Mouse (Mus musculus) heart, postnatal 4 days (tissue): ENCODE results near the gene Snx9. TPM values are rescaled to one million over a fixed set of nuclear protein-coding genes. Genes with fewer than 3 reads are reported as not detected.
A peak's percentile ranks its signal among the peaks of the same experiment; 100 is the strongest.

Experiments used
- DNase-seq: peaks from one replicate; pipeline ENCODE4 v3.0.0; 2021
- total RNA-seq, 2 experiments: library from RNA; stranded (reverse); gene quantifications; 2 replicates each; pipeline ENCODE4 v1.2.3; 2021

Gene Snx9
- total RNA-seq = 10 to 100 TPM; 38.0 to 39.0 TPM

DNA sequence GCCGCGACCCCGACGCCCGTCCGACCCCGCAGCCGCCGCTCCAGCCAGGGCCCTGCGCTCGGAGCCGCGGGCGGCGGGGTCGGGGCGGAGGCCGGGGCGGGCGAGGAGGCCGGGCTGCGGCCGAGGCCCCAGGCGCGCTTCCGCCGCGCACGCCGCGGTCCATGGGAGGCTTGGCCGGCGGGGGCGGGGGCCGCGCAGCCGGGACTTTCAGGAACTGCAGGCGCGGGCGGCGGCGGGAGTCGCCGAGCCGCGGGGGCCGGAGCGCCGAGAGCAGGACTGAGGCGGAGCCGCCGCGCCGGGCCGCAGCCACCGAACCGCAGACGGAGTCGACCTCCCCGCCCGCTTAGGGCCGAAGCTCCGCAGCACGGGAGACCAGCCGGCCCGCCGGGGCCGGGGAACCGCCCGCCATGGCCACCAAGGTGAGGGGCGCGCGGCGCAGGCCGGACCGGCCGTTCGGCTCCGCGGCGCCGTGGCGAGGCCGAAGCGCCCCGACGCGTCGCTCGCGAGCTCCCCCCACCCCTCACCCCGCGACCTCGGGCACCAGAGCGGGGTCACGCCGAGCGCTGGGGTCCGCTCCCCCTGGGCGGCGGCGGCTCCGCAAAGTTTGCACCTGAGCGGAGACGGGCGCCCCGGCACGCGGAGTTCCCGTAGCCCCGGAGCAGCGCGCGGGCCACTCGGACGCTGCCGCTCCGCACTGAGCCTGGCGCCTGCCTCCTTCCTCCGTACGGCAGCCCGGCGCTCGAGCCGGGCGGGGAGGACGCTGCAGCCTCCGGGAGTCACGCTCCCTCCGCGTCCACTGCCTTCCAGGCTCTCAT, at the start of gene Snx9:
TSS of gene Snx9 (plus strand) at position 202 of the 815 bp plus-strand sequence.
- DNase-seq = peak; percentile 78

DNA sequence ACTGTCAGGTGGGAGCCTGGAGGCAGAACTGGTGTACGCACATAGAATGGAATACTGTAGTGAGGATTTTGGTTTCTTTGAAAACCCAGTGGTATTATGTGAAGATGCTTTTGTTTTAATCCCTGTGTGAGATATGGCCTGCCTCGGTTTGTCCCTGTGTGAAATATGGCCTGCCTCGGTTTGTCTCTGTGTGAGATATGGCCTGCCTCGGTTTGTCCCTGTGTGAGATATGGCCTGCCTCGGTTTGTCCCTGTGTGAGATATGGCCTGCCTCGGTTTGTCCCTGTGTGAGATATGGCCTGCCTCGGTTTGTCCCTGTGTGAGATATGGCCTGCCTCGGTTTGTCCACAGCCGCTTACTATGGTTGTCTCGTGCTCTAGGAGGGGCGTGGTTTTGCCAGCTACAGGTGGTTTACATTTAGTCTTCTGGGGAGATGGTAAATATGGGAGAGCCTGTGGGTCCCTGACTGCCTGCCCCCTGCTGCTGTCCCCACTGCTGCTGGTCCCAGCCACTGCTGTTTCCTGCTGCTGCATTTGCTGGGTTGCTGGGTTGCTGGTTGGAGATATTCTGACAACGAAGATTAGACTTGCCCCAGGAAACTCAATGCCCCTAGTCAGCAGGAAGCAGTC, 48.9 kb upstream of the Snx9 start:
- DNase-seq = no peak

DNA sequence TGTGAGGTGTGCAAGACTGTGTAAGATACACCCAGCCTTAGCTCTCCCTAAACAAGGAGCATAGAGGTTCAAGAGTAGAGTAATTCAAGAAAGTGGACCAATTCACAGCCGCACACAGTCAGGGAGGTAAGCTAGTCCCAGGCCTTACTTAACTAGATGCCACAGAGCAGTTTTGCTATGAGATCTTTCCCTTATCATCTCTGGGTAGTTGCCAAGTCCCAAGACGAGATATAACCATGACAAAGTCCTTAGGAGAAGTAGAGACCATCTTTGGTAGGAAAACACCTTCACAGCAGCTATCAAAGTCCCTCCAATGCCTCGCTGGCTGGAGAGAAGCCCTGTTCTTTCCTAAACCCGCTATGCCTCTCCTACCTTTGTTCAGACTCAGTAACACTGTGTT, 47.5 kb upstream of the Snx9 start:
- no peak for DNase-seq

DNA sequence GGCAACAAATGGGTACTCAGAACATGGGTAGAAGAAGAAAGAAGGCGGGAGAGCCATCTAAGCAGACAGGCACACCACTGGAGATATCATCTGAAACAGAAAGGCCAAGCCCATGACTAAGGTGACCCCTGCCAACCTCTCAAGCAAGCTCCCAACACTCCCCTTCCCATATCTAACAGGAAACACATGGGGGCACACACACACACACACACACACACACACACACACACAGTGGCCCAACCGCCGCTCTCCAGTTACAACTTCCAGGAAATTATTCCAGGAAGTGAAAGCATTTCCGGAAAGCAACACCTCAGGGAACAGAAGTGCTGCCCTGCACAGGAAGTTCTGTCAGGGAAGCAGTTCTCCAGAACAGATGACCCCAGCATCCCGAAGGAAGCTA, 46.9 kb upstream of the Snx9 start:
- peak; percentile 32 for DNase-seq

DNA sequence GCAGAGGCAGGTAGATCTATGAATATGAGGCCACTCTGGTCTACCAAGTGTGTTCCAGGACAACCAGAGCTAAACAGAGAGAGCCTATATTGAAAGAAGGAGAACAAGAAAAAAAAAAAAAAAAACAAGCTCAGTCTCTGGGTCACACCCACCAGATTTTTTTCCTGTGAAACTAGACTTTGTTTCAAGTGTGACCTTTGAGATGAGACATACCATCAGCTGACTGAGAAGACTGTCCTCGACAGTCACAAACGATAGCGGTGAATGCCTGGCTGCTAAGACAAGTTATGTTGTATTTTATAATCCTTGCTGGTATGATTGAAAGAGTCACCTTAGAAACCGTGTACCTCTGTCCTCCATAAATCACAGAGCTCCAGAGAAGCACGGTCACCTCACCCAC, 45.8 kb upstream of the Snx9 start:
- DNase-seq = no peak

DNA sequence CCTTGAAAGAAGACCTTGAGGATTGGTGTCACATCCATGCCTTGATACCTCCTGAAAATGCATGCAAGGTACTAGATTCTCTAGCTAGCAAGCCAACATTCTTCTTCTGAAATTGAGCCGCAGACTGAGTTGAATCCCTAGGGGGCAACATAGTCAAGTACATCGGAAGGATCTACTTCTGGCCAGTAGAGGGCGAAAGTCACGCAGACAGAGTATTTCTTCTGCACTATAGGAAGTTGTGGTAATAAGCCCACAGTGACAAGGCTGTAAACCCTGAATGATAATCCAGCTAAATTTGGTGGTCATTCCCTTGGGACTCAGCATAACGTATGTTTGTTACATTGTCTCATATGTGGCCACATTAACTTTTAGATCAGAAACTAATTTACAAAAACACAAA, 45.3 kb upstream of the Snx9 start:
- peak; percentile 80 for DNase-seq

DNA sequence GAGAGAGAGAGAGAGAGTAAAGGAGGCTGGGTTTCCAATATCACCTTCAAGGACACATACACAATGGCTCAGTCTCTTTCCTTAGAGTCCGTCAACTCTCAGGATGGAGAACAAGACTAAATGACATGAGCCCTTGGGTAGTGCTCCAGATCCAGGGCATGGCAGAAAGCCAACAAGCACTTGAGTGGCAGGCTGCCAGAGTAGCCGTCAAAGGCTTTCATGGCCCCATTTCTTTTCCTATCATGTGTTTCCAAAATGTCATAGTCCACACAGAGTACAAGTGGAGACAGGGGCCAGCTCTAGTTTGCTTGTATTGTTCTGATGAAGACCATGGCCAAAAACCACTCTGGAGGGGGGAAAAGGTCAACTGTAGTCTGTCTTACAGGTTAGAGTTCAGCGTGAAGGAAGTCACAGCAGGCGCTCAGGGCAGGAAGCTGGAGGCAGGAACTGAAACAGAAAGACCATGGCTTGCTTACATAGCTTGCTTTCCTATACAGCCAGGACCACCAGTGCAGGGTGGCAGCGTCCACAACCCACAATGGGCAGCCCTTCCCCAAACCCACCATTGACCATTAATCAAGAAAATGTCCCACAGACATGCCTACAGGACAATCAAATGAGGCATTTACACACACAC, 43.9 kb upstream of the Snx9 start:
- DNase-seq = peak; percentile 58

DNA sequence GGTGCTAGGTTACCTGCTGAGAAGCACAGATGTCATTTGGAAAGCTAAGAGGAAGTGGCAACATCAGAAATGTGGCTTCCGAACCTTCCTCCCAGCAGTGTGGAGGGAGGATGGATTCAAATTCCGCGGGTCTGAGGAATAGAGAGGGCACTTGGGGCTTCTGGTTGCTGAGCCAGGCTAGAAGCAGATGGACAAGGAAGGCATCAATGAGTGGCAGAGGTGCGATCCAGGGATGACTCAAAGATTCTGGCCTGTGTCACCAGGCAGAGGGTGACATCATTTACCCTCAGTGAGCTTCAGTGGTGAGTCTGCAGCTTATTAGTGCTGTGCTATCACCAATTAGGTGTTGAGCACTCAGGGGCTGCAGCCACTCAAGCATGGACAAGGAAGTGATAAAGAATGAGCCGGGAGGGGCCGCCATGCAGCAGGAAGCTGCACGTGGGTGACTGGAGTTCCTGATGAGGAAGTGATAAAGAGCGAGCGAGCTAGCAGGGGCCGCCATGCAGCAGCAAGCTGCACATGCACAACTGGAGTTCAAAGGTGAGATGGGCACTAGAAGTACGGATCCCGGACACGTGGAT, 42.8 kb upstream of the Snx9 start:
- DNase-seq = no peak

DNA sequence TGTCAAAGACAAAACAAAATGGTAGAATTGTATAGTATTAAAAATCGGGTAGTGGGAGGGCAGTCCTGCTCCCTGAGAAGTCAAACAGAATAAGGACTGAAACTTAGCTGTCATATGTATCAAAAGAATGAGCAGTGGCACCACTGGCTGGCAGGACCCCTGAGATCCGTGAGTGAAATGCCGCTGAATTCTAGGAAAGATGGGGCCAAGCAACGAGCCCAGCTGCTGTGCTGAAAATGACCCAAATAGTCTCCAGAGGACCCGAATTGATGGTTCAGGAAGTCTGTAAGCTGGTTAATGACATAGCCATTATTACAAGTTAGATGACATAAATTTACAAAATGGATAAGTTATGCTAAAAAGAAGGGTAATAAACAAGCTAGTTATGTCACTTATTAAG, 42.2 kb upstream of the Snx9 start:
- no peak for DNase-seq

DNA sequence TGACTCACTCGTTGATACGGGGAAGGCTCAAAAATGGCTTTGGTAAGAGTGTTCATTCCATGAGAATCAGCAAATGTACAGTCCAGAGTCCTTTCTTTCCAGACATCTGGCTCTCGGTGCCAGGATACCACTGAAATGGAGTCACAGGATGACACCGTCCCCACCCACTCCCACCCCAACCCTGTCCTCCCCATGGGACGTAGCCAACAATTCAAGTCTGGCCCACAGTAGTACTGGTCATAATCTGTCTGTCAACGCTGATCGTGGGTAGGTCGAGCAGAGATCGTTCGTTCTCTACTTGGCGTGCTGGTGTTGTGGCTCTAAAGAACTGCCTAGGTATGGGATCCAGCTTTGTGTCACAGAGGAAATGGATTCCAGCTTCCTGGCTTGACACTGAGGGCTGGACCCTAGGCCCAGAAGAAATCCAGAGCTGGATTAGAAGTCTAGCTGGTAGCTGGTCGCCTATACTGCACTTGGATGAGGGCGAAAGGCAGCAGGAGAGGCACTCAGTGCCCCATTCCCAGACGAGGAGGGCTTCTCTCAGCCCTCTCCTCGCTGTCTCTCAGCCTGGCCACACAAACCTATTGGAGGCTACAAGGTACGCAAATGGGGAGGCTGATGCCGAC, 41.6 kb upstream of the Snx9 start:
- DNase-seq = no peak

DNA sequence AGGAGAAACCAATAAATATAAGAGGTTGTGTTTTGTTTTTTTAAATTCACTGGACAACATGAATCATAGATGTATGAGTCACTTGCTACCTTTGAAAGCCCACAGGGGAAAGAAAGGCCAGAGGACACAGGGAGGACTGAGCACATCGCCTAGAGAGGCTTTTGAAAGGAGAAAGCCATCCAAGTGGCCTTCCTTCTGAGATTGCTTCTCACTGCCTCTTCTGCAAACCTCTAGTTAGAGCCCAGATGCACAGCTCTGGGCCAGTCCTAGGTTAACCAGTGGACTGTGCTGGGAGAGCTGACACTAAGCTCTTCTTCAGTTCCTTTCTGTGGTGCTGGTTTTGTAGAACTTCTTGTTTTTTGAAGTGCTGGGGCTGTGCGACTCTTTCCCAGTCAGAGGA, 40.9 kb upstream of the Snx9 start:
- no peak for DNase-seq

DNA sequence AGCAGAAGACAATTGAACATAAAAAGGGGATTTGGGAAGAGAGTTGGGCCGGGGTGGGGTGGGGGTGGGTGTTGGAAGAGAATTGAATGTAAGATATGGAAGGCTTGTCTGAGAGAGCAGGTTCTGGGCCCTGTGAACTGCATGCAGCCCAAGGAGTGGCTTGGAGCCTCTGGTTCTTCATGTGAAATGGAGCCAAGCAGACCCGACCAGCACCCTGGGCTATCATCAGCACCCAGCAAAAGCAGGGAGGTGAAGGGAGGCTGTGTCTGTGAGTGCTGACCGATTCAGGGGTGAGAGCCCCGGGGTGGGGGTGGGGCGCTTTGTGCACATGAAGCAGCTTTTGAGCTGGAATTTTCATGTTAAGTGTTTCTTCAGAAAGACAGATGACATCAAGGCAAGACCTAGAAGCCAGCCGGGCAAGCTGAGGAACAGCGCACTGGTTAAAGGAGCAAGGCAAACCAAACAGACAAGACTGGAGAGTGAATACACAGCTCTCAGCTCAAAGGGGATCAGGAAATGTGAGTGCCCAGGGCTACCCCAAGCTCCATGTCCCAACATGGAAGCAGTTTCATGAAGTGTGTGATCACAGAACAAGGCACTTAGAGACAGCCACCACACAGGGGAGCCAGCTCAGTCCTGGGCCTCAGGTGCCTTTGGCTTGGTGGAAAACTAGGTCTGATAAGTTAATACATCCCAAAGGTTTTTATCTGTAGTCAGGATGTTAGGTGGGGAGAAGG, 40.1 kb upstream of the Snx9 start:
- DNase-seq = no peak

DNA sequence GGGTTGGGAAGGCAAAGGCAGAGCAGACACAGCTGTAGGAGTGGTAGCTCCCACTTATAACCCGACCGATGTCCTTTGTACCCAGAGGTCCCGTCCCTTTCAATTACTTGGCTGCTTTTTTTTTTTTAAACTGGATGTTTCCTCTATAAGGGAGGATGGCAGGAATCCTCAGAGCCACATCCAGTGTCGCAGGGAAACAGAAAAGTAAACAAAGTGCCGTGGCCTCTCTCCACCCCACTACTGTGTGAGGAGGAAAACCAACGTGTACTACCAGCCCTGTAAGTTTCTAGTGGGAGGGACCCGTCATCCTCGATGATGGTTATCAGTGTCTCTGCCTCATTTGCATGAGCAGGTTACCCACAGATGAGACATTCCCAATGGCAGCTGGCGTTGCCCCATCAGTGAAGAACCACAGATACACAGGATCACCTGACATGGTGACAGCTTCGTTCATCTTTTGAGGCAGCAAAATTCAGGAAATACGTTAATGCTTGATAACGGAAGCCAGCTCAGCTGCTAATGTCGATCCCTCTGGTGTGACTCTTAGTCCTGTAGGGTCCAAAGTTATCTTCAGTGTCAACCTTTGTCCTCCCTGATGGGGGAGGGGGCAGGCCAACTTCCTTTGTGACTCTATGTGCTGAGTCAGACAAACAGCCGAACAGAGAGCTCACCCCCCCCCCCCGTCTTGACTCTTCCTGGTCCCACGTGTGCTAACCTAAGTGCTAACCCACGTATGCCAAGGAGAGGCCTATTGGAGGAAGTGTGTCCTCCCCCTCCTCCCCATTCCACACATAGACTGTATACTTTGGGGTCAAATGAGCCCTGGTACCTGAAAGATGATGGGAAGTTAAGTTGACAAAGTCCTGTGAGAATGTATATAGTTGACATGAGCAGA, 39.1 kb upstream of the Snx9 start:
- DNase-seq = no peak

DNA sequence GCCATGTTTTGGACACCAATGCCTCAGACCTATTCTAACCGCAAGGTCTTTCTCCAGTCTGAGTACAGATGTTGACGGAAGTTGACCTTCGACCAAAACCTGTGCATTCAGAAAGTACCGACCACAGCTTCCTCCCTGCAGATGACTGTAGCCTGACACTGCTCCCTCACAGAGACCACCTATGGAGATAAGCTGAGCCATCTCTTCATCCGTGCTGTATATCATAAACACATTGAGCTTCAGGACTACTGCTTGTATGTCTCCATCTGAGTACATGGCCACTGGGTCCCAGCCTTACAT, 38.5 kb upstream of the Snx9 start:
- DNase-seq = no peak

DNA sequence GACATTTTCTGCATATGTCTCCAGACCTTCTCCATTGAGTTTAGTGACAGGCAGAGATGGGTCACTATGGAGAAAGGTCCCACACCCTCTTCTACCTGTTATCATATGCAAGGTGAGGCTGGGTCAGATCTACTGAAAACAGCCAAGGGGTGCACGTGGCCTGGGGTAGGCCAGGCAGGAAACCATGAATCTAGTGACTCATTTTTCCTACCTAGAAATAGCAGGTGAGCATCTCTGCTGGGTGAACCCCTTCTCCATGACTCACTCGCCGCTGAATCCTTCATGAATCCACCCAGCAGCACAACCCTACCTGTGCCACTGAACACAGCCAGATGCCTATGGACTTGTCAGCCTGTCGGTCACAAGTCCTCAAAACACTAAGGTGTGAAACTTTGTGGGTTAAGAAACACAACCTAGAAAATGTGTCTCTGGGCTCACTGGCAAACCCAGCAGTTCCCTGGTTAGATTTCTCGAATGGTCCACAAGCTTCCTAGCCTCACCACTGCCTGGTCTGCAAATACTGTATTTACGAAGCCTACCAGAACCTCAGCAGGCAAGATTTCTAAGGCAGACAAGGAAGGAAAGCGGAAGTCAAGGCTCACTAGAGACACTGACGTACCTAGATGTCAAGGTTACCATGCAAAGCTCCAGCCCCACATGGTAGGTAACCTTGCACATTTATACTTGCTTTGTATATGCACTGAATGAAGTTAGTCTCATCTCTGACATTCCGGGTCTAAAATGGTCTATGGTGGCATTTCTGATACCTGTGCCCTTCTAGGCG, 37.7 kb upstream of the Snx9 start:
- no peak for DNase-seq

DNA sequence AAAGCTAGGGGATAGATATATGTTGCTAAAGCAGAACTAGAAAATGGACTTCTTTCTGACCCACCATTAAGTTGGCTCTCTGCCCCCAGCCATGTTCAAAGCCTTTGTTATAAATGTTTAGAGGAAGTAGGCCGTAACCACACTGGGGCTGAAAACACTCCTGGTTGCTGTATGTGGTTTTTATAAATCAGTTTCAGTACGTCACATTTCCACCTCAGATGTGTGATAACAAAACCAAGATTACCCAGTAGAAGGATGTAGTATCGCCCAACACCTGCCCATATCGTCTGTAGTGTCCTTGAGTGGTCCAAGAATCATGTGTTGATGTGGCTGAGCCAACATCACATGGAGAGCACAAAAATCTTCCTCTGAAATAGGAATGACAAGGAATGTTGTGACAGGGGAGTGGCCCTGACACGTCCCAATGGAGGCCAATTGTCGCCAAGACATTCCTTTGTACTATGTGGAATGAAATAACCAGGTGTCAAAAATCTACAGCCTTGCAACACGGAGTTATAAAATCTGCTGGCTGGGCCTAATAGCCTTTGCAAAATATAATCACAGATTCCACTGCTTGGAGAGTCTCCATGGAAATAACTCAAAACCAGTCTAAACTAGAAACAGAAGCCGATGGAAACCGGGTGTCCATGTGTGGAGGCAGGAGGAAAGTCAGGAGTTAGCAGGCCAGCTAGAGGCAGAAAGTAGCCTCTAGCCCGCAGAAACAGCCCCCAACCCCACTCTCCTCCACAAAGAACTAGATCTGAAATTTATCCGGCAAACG, 36.6 kb upstream of the Snx9 start:
- no peak for DNase-seq

DNA sequence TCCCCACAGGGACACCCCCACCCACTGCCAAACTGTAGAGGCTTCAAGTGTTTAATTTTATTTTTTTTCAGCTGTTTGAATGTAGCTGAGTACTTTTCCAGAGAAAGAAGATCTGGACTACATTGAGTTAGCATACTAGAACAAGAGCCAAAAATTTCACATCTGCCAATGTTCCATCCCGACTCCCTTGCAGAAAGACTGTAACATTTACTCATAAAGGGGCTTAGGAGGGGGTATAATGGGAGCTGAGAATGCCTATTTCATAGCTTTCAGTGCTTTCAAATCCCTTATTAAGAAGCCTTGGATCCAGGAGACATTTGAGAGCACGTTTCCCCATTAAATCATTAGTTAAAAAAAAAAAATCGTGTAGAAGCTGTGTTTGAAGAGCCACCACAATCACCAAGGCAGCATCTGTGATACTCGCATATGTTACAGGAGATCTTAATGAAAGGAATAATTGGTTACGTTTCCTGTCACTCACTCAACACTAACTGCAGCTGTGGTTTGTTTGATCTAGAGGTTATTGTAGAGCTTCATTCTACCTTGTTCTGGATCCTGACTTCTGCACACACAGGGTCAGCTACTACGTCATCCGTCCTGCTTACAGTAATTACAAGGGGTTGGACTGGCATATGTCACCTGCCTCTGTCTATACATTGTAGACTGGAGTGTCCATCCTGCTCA, 35.8 kb upstream of the Snx9 start:
- DNase-seq = no peak

DNA sequence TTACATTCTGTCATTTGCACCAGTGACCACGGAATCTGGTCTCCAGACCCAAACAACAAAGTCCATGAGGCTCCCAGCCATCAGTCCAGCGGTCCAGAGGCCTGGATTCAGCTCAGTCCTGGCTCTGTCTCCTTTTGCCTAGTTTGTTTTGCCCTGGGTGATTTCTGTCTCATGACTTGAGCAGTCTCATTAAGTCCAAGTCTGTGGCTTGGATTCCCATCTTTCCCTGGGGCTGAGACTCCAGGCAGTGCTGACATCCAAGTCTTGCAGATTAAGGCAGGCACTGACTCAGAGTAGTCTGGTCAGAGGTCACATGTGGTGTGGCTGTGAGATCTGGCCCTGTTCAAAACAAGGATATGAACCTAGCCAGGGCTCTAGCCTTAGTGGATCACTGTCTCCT, 35.2 kb upstream of the Snx9 start:
- no peak for DNase-seq

DNA sequence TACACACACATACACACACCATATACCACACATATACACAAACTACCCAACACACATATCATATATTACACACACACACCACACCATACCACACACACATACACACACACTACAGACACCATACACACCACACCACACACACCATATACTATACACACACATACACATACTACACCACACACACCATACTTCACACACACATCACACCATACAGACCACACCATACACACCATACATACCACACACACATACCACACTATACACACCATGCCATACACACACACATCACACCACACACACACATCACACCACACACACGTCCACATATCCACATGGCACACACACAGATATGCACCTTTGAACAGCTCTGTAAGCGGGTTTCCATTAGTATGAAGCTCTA, 34.3 kb upstream of the Snx9 start:
- DNase-seq = no peak
